Mouse (Mus musculus) stomach, postnatal 0 days (tissue): ENCODE results near the gene Pik3r2.

Experiments
- CTCF ChIP-seq: IDR thresholded peaks from 2 replicates; pipeline ENCODE4 v1.5.1; 2016; ENCODE audit warnings: antibody characterized with exemption, low read depth, mild to moderate bottlenecking, moderate library complexity
- EP300 ChIP-seq: optimal IDR thresholded peaks from 2 replicates; pipeline ENCODE3; 2016; ENCODE audit warnings: antibody characterized with exemption

DNA sequence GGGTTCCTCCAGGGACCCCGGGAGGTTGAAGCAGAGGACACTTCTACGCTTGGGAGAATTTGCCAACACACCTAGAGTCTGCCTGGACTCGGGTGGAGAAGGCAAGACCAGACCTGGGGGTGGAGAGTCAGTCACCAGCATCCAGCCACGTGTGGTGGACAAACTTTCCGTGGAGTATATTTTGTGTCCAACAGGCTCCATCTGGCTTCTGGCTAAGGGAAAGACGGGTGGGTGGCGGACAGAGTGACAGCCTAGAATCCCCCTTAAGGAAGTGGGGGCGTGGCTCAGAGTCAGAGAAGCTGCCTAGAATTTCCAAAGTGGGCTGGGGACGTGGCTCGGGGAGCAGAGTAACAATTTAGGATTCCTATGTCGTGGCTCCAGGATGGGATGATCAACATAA lies 45.5 kb upstream of the Pik3r2 start:
- TF ChIP-seq CTCF = no peak
- TF ChIP-seq EP300 = no peak
